Mouse (Mus musculus): ENCODE data around the gene Sec14l1.

GRCm38 (mm10) chr11:117119723-117120122 lies 4.8 kb downstream of the Sec14l1 start:
- TF ChIP-seq CTCF (IDR thresholded peaks at IDR 0.05; ENCODE audit: extremely low read depth, insufficient read depth, low read length) (no peak), POLR2A (IDR thresholded peaks at IDR 0.05; ENCODE audit: extremely low read depth, insufficient read depth, low read length) (no peak)
